Mouse (Mus musculus): ENCODE data around the gene Rex1bd. TPM values are rescaled to one million over a fixed set of nuclear protein-coding genes. Genes with fewer than 3 reads are reported as not detected.

The Rex1bd gene
- total RNA-seq, 2 experiments from 2014 or later: 96.5 to 104 TPM

- no peak for DNase-seq (ENCODE audit: low spot score in 2 of 2)
Observed at GRCm38 (mm10) chr8:70457882-70458281, 48.7 kb downstream of the Rex1bd start.

- DNase-seq (ENCODE audit: low spot score in 2 of 2): no peak
Observed at GRCm38 (mm10) chr8:70456996-70457395, 49.6 kb downstream of the Rex1bd start.

Other genes with a start within 250 kb of the Rex1bd start
- gene Homer3, start 223.9 kb downstream of the Rex1bd start, total RNA-seq (2021): 10 to 100 TPM; 71.9 to 76.0 TPM
- 10 to 100 TPM; 36.3 to 49.0 TPM for gene Ddx49, start 204.3 kb downstream of the Rex1bd start, total RNA-seq (2021)
- 100 to 1,000 TPM; 125 to 149 TPM for gene Cope, start 204.2 kb downstream of the Rex1bd start, total RNA-seq (2021)
- 100 to 1,000 TPM; 112 to 116 TPM for gene Cers1, start 191.0 kb downstream of the Rex1bd start, total RNA-seq (2021)
- gene Gdf1, start 176.9 kb downstream of the Rex1bd start, total RNA-seq (2021): 10 to 100 TPM; 15.1 to 18.2 TPM
- 10 to 100 TPM; 74.5 to 75.6 TPM for gene Upf1, start 153.5 kb downstream of the Rex1bd start, total RNA-seq (2021)
- under 1 TPM; 0.13 to 0.42 TPM for gene Comp, start 133.2 kb downstream of the Rex1bd start, total RNA-seq (2021)
- 100 to 1,000 TPM; 193 to 199 TPM for gene Crtc1, start 67.2 kb downstream of the Rex1bd start, total RNA-seq (2021)
- gene Klhl26, start 29.8 kb downstream of the Rex1bd start, total RNA-seq (2021): 10 to 100 TPM; 54.1 to 62.0 TPM
- 100 to 1,000 TPM; 326 to 327 TPM for gene Tmem59l, start 19.4 kb downstream of the Rex1bd start, total RNA-seq (2021)
- gene Crlf1, start 13.6 kb downstream of the Rex1bd start, total RNA-seq (2021): 10 to 100 TPM; 33.1 to 38.2 TPM
- gene Uba52, start 4.0 kb upstream of the Rex1bd start, total RNA-seq (2021): 1,000 to 10,000 TPM; 1,062 to 1,079 TPM
- gene Fkbp8, start 21.0 kb upstream of the Rex1bd start, total RNA-seq (2021): 100 to 1,000 TPM; 450 to 467 TPM
- 10 to 100 TPM; 40.6 to 45.6 TPM for gene Kxd1, start 21.2 kb upstream of the Rex1bd start, total RNA-seq (2021)
- gene Ell, start 32.7 kb upstream of the Rex1bd start, total RNA-seq (2021): 10 to 100 TPM; 18.9 to 21.8 TPM
- 10 to 100 TPM; 47.3 to 47.7 TPM for gene Isyna1, start 87.6 kb upstream of the Rex1bd start, total RNA-seq (2021)
- gene Ssbp4, start 102.1 kb upstream of the Rex1bd start, total RNA-seq (2021): 100 to 1,000 TPM; 272 to 279 TPM
- under 1 TPM; 0.33 to 0.37 TPM for gene Lrrc25, start 109.4 kb upstream of the Rex1bd start, total RNA-seq (2021)
- not detected for gene Gdf15, start 125.7 kb upstream of the Rex1bd start, total RNA-seq (2021)
- 10 to 100 TPM; 20.0 to 23.3 TPM for gene Pgpep1, start 153.6 kb upstream of the Rex1bd start, total RNA-seq (2021)
- 10 to 100 TPM; 63.8 to 71.5 TPM for gene Lsm4, start 166.5 kb upstream of the Rex1bd start, total RNA-seq (2021)
- 100 to 1,000 TPM; 186 to 200 TPM for gene Jund, start 192.2 kb upstream of the Rex1bd start, total RNA-seq (2021)
- under 1 TPM in 1 of 2 experiments, not detected in 1; 0.07 TPM for gene Iqcn, start 196.7 kb upstream of the Rex1bd start, total RNA-seq (2021)
- gene Gm3336, start 211.8 kb upstream of the Rex1bd start, total RNA-seq (2021): not detected
- 1 to 10 TPM; 1.0 to 1.3 TPM for gene Pde4c, start 217.0 kb upstream of the Rex1bd start, total RNA-seq (2021)
- 100 to 1,000 TPM; 814 to 823 TPM for gene Rab3a, start 247.9 kb upstream of the Rex1bd start, total RNA-seq (2021)